Mouse (Mus musculus): ENCODE measurements at regions not wholly inside any gene's neighbourhood (a gene's known extent, or its start where the extent isn't known, plus 50 kb on each side); places are given as distances from the start of the nearest gene placed in this dataset.

- TF ChIP-seq CTCF (IDR thresholded peaks at IDR 0.05; ENCODE audit: low read depth) (no peak), EP300 (IDR thresholded peaks at IDR 0.05; ENCODE audit: low read depth) (no peak)
These were observed 120.2 kb downstream of the Tmem121 start for GRCm38 (mm10) chr12:113305973-113306372.

Data from liver, postnatal 0 days (tissue).